Mouse (Mus musculus): ENCODE measurements at regions not wholly inside any gene's neighbourhood (a gene's known extent, or its start where the extent isn't known, plus 50 kb on each side); places are given as distances from the start of the nearest gene placed in this dataset.

GRCm38 (mm10) chr3:52767276-52767675, 249.8 kb downstream of the Cog6 start:
- WGBS, result 62% methylated on average over 10 of the region's 10 CpGs
- no peak overlapping the region for H3K9ac ChIP-seq (ENCODE audit: low read depth, low read length)
- no peaks in the 10 kb centered on the region for H3K27me3 ChIP-seq (ENCODE audit: control insufficient read depth, insufficient read depth, low read length)
- H3K4me2 ChIP-seq (replicated peaks; ENCODE audit: low read depth, low read length), result no peak overlapping the region
- H3K27ac ChIP-seq (ENCODE audit: low read depth, low read length), result no peak overlapping the region
- H3K9me3 ChIP-seq (ENCODE audit: control insufficient read depth, low read length), result no peaks in the 10 kb centered on the region
- no peak for ATAC-seq (ENCODE audit: low FRiP score, low TSS enrichment)
- H3K4me1 ChIP-seq (ENCODE audit: control insufficient read depth, insufficient read depth, low read length), result no peaks in the 10 kb centered on the region
- H3K36me3 ChIP-seq (ENCODE audit: control insufficient read depth, insufficient read depth, low read length), result no peaks in the 10 kb centered on the region
- H3K4me3 ChIP-seq (ENCODE audit: low read length), result no peak overlapping the region

- H3K4me3 ChIP-seq (ENCODE audit: low read length), result no peak overlapping the region
- H3K4me2 ChIP-seq (replicated peaks; ENCODE audit: low read depth, low read length), result no peak overlapping the region
- no peaks in the 10 kb centered on the region for H3K9me3 ChIP-seq (ENCODE audit: control insufficient read depth, low read length)
- no peaks in the 10 kb centered on the region for H3K4me1 ChIP-seq (ENCODE audit: control insufficient read depth, insufficient read depth, low read length)
- 69% methylated on average over 5 of the region's 5 CpGs for WGBS
- no peaks in the 10 kb centered on the region for H3K36me3 ChIP-seq (ENCODE audit: control insufficient read depth, insufficient read depth, low read length)
- no peak for ATAC-seq (ENCODE audit: low FRiP score, low TSS enrichment)
- H3K9ac ChIP-seq (ENCODE audit: low read depth, low read length), result no peak overlapping the region
- H3K27ac ChIP-seq (ENCODE audit: low read depth, low read length), result no peak overlapping the region
- H3K27me3 ChIP-seq (ENCODE audit: control insufficient read depth, insufficient read depth, low read length), result no peaks in the 10 kb centered on the region
These were observed 250.2 kb downstream of the Cog6 start for GRCm38 (mm10) chr3:52766841-52767240.

GRCm38 (mm10) chr3:52764166-52764565, 252.9 kb downstream of the Cog6 start:
- no peak overlapping the region for H3K4me3 ChIP-seq (ENCODE audit: low read length)
- no peaks in the 10 kb centered on the region for H3K27me3 ChIP-seq (ENCODE audit: control insufficient read depth, insufficient read depth, low read length)
- H3K27ac ChIP-seq (ENCODE audit: low read depth, low read length), result no peak overlapping the region
- H3K4me1 ChIP-seq (ENCODE audit: control insufficient read depth, insufficient read depth, low read length), result no peaks in the 10 kb centered on the region
- WGBS, result 65% methylated on average over 4 of the region's 4 CpGs
- H3K9ac ChIP-seq (ENCODE audit: low read depth, low read length), result no peak overlapping the region
- no peak for ATAC-seq (ENCODE audit: low FRiP score, low TSS enrichment)
- no peak overlapping the region for H3K4me2 ChIP-seq (replicated peaks; ENCODE audit: low read depth, low read length)
- H3K9me3 ChIP-seq (ENCODE audit: control insufficient read depth, low read length), result no peaks in the 10 kb centered on the region
- H3K36me3 ChIP-seq (ENCODE audit: control insufficient read depth, insufficient read depth, low read length), result no peaks in the 10 kb centered on the region

- H3K9ac ChIP-seq (ENCODE audit: low read depth, low read length), result no peak overlapping the region
- no peak overlapping the region for H3K27ac ChIP-seq (ENCODE audit: low read depth, low read length)
- WGBS, result 82% methylated on average over 5 of the region's 5 CpGs
- no peak overlapping the region for H3K4me3 ChIP-seq (ENCODE audit: low read length)
- H3K4me1 ChIP-seq (ENCODE audit: control insufficient read depth, insufficient read depth, low read length), result no peaks in the 10 kb centered on the region
- no peaks in the 10 kb centered on the region for H3K9me3 ChIP-seq (ENCODE audit: control insufficient read depth, low read length)
- no peak for ATAC-seq (ENCODE audit: low FRiP score, low TSS enrichment)
- H3K27me3 ChIP-seq (ENCODE audit: control insufficient read depth, insufficient read depth, low read length), result no peaks in the 10 kb centered on the region
- no peaks in the 10 kb centered on the region for H3K36me3 ChIP-seq (ENCODE audit: control insufficient read depth, insufficient read depth, low read length)
- no peak overlapping the region for H3K4me2 ChIP-seq (replicated peaks; ENCODE audit: low read depth, low read length)
These were observed 253.4 kb downstream of the Cog6 start for GRCm38 (mm10) chr3:52763660-52764059.

GRCm38 (mm10) chr3:52762549-52762948, 254.5 kb downstream of the Cog6 start:
- Histone ChIP-seq H3K27me3 (ENCODE audit: control insufficient read depth, insufficient read depth, low read length) (no peaks in the 10 kb centered on the region), H3K9ac (ENCODE audit: low read depth, low read length) (no peak overlapping the region), H3K4me3 (ENCODE audit: low read length) (no peak overlapping the region), H3K27ac (ENCODE audit: low read depth, low read length) (no peak overlapping the region), H3K36me3 (ENCODE audit: control insufficient read depth, insufficient read depth, low read length) (no peaks in the 10 kb centered on the region), H3K4me1 (ENCODE audit: control insufficient read depth, insufficient read depth, low read length) (0 out of 2 replicates have a peak, but pooled peaks cover under 1% of the 10 kb centered on the region), H3K9me3 (ENCODE audit: control insufficient read depth, low read length) (no peaks in the 10 kb centered on the region), H3K4me2 (replicated peaks; ENCODE audit: low read depth, low read length) (no peak overlapping the region)
- 78% methylated on average over 6 of the region's 6 CpGs for WGBS
- no peak for ATAC-seq (ENCODE audit: low FRiP score, low TSS enrichment)

- Histone ChIP-seq H3K4me1 (ENCODE audit: control insufficient read depth, insufficient read depth, low read length) (peaks cover 18% of the 10 kb centered on the region; the same call in 1 of the 2 replicates), H3K27me3 (ENCODE audit: control insufficient read depth, insufficient read depth, low read length) (no peaks in the 10 kb centered on the region), H3K27ac (ENCODE audit: low read depth, low read length) (no peak overlapping the region), H3K4me3 (ENCODE audit: low read length) (no peak overlapping the region), H3K4me2 (replicated peaks; ENCODE audit: low read depth, low read length) (no peak overlapping the region), H3K9ac (ENCODE audit: low read depth, low read length) (no peak overlapping the region), H3K9me3 (ENCODE audit: control insufficient read depth, low read length) (no peaks in the 10 kb centered on the region), H3K36me3 (ENCODE audit: control insufficient read depth, insufficient read depth, low read length) (no peaks in the 10 kb centered on the region)
- WGBS, result 91% methylated on average over 11 of the region's 11 CpGs
- no peak for ATAC-seq (ENCODE audit: low FRiP score, low TSS enrichment)
These were observed 257.2 kb downstream of the Cog6 start for GRCm38 (mm10) chr3:52759846-52760245.

- H3K27ac ChIP-seq (ENCODE audit: low read depth, low read length), result no peak overlapping the region
- no peak overlapping the region for H3K4me3 ChIP-seq (ENCODE audit: low read length)
- no peak overlapping the region for H3K4me2 ChIP-seq (replicated peaks; ENCODE audit: low read depth, low read length)
- H3K36me3 ChIP-seq (ENCODE audit: control insufficient read depth, insufficient read depth, low read length), result no peaks in the 10 kb centered on the region
- H3K4me1 ChIP-seq (ENCODE audit: control insufficient read depth, insufficient read depth, low read length), result peaks cover 26% of the 10 kb centered on the region; the same call in 1 of the 2 replicates
- WGBS, result 30% methylated on average over 2 of the region's 2 CpGs
- H3K9me3 ChIP-seq (ENCODE audit: control insufficient read depth, low read length), result no peaks in the 10 kb centered on the region
- ATAC-seq (ENCODE audit: low FRiP score, low TSS enrichment), result no peak
- no peaks in the 10 kb centered on the region for H3K27me3 ChIP-seq (ENCODE audit: control insufficient read depth, insufficient read depth, low read length)
- H3K9ac ChIP-seq (ENCODE audit: low read depth, low read length), result no peak overlapping the region
These were observed 258.5 kb downstream of the Cog6 start for GRCm38 (mm10) chr3:52758561-52758960.

GRCm38 (mm10) chr3:52756816-52757215, 260.2 kb downstream of the Cog6 start:
- Histone ChIP-seq H3K27me3 (ENCODE audit: control insufficient read depth, insufficient read depth, low read length) (no peaks in the 10 kb centered on the region), H3K4me2 (replicated peaks; ENCODE audit: low read depth, low read length) (no peak overlapping the region), H3K27ac (ENCODE audit: low read depth, low read length) (no peak overlapping the region), H3K9ac (ENCODE audit: low read depth, low read length) (no peak overlapping the region), H3K4me1 (ENCODE audit: control insufficient read depth, insufficient read depth, low read length) (peaks cover 26% of the 10 kb centered on the region; the same call in 1 of the 2 replicates), H3K36me3 (ENCODE audit: control insufficient read depth, insufficient read depth, low read length) (no peaks in the 10 kb centered on the region), H3K9me3 (ENCODE audit: control insufficient read depth, low read length) (no peaks in the 10 kb centered on the region), H3K4me3 (ENCODE audit: low read length) (no peak overlapping the region)
- 96% methylated on average over 5 of the region's 5 CpGs for WGBS
- no peak for ATAC-seq (ENCODE audit: low FRiP score, low TSS enrichment)

- no peak for ATAC-seq (ENCODE audit: low FRiP score, low TSS enrichment)
- 40% methylated on average over 5 of the region's 5 CpGs for WGBS
- no peak overlapping the region for H3K4me3 ChIP-seq (ENCODE audit: low read length)
- no peak overlapping the region for H3K27ac ChIP-seq (ENCODE audit: low read depth, low read length)
- H3K9me3 ChIP-seq (ENCODE audit: control insufficient read depth, low read length), result no peaks in the 10 kb centered on the region
- peaks cover 26% of the 10 kb centered on the region; the same call in 1 of the 2 replicates for H3K4me1 ChIP-seq (ENCODE audit: control insufficient read depth, insufficient read depth, low read length)
- no peaks in the 10 kb centered on the region for H3K36me3 ChIP-seq (ENCODE audit: control insufficient read depth, insufficient read depth, low read length)
- no peak overlapping the region for H3K4me2 ChIP-seq (replicated peaks; ENCODE audit: low read depth, low read length)
- H3K9ac ChIP-seq (ENCODE audit: low read depth, low read length), result no peak overlapping the region
- no peaks in the 10 kb centered on the region for H3K27me3 ChIP-seq (ENCODE audit: control insufficient read depth, insufficient read depth, low read length)
These were observed 261.0 kb downstream of the Cog6 start for GRCm38 (mm10) chr3:52756006-52756405.
